Mouse (Mus musculus) C2C12 (cell line): ENCODE measurements around the gene Ldah.

Experiments used
- CEBPB ChIP-seq: IDR thresholded peaks from one replicate; pipeline ENCODE4 v1.6.1; 2011; ENCODE audit warnings: low read depth, mild to moderate bottlenecking, control low read depth, moderate library complexity
- CTCF ChIP-seq: IDR thresholded peaks from one replicate; pipeline ENCODE4 v1.5.1; 2011; ENCODE audit not compliant: control insufficient read depth, insufficient read depth, insufficient read length
- MAX ChIP-seq: IDR thresholded peaks from one replicate; pipeline ENCODE4 v1.6.1; 2011; ENCODE audit warnings: mild to moderate bottlenecking, control low read depth
- MYOD1 ChIP-seq: IDR thresholded peaks from one replicate; pipeline ENCODE4 v1.6.1; 2011; ENCODE audit warnings: low read depth; ENCODE audit not compliant: control insufficient read depth, insufficient read length
- MYOG ChIP-seq: IDR thresholded peaks from one replicate; pipeline ENCODE4 v1.6.1; 2011; ENCODE audit not compliant: control insufficient read depth, insufficient read length; ENCODE audit errors: extremely low read depth
- USF1 ChIP-seq: IDR thresholded peaks from one replicate; pipeline ENCODE4 v1.6.1; 2011; ENCODE audit warnings: low read depth, mild to moderate bottlenecking, control low read depth, moderate library complexity

GRCm38 (mm10) chr12:8205721-8206120 is 2.2 kb upstream of the Ldah start:
- TF ChIP-seq CTCF = no peak
- TF ChIP-seq MYOG = no peak
- no peak for TF ChIP-seq MAX
- no peak for TF ChIP-seq CEBPB
- no peak for TF ChIP-seq MYOD1
- no peak for TF ChIP-seq USF1
